Mouse (Mus musculus) cortical plate, adult 2 months (tissue): ENCODE data around the gene Fryl.

ENCODE experiments used
- CTCF ChIP-seq: fragments of 200-500 bp; IDR thresholded peaks from 2 replicates; pipeline ENCODE4 v1.5.1; 2011; ENCODE audit warnings: mild to moderate bottlenecking, control low read depth, low read length; ENCODE audit not compliant: insufficient read depth; ENCODE audit errors: extremely low read depth
- POLR2A ChIP-seq: fragments of 200-500 bp; IDR thresholded peaks from 2 replicates; pipeline ENCODE4 v1.6.1; 2011; ENCODE audit warnings: mild to moderate bottlenecking, low read length, control low read depth; ENCODE audit not compliant: insufficient read depth; ENCODE audit errors: extremely low read depth

DNA sequence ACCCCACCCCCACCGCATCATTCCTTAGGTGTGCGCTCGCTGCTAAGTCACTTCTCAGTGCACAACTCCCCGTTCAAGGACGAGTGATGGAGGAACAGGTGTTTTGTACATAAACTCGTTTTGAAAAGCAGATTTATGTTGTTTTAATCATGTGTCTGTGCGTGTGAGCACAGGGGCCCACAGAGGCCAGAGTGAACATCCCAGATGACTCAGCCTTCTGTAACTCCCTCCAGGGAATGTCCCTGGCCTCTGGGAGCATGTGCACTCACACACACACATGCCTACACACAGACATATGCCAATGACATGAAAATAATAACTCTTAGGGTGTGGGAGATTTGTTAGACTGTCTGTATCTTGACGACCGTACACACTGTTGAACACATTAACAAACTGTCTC is 118.9 kb downstream of the Fryl start:
- TF ChIP-seq CTCF = no peak
- TF ChIP-seq POLR2A = no peak
